30 mouse cellular contexts compared by ENCODE assay signal in genomic region chr3:127139638-127140037, GRCm38 (mm10).
DNase-seq lines count a peak whose midpoint lies in the region; ATAC-seq lines count a peak whose summit lies in the region.
"Had no signal": no experiment of that assay in that cellular context is flagged by ENCODE, and none has a peak within 500 bp of the region (broad histone marks: within the 10 kb centered on the region; RNA-seq: fewer than 3 reads in every experiment).

No protein-coding gene starts in this region.

- no peak overlapping the region for H3K9ac ChIP-seq in midbrain, embryonic 15.5 days
- no peak overlapping the region for H3K9ac ChIP-seq in midbrain, embryonic 14.5 days (replicated peaks; ENCODE audit: low read length)
- H3K9ac ChIP-seq in neural tube, embryonic 14.5 days (replicated peaks; ENCODE audit: low read depth, low read length) = no peak overlapping the region
- H3K9ac ChIP-seq: embryonic facial prominence, embryonic 15.5 days; forebrain, embryonic 15.5 days; heart, embryonic 12.5 days; hindbrain, embryonic 14.5 days; limb, embryonic 15.5 days; liver, embryonic 13.5 days; stomach, embryonic 15.5 days had no signal

- H3K36me3 ChIP-seq in midbrain, embryonic 15.5 days (replicated peaks) = no peaks in the 10 kb centered on the region
- no peaks in the 10 kb centered on the region for H3K36me3 ChIP-seq in midbrain, embryonic 14.5 days (ENCODE audit: control insufficient read depth, insufficient read depth, low read length)
- no peaks in the 10 kb centered on the region for H3K36me3 ChIP-seq in neural tube, embryonic 14.5 days (ENCODE audit: control insufficient read depth, insufficient read depth, low read length)
- H3K36me3 ChIP-seq: embryonic facial prominence, embryonic 15.5 days; forebrain, embryonic 15.5 days; heart, embryonic 12.5 days; limb, embryonic 15.5 days; liver, embryonic 13.5 days; midbrain, embryonic 10.5 days; stomach, embryonic 15.5 days had no signal

- H3K4me1 ChIP-seq in midbrain, embryonic 15.5 days = no peaks in the 10 kb centered on the region
- H3K4me1 ChIP-seq in midbrain, embryonic 14.5 days (ENCODE audit: control insufficient read depth, insufficient read depth, low read length) = peaks cover 4% of the 10 kb centered on the region
- no peaks in the 10 kb centered on the region; the same call in 1 of the 2 replicates for H3K4me1 ChIP-seq in neural tube, embryonic 14.5 days (ENCODE audit: control insufficient read depth, insufficient read depth, low read length)
- H3K4me1 ChIP-seq: embryonic facial prominence, embryonic 15.5 days; forebrain, embryonic 15.5 days; heart, embryonic 12.5 days; limb, embryonic 15.5 days; liver, embryonic 13.5 days; midbrain, embryonic 10.5 days; stomach, embryonic 15.5 days had no signal

- WGBS in midbrain, embryonic 15.5 days = 64% methylated on average over 2 of the region's 2 CpGs
- WGBS in midbrain, embryonic 14.5 days = 84% methylated on average over 2 of the region's 2 CpGs
- WGBS in neural tube, embryonic 14.5 days = 44% methylated on average over 2 of the region's 2 CpGs

- DNase-seq in embryo, embryonic 10.5 days (ENCODE audit: low spot score) = peak; percentile 37
- DNase-seq in embryo, embryonic 10 days (ENCODE audit: low spot score) = no peak
- DNase-seq in midbrain, embryonic 14.5 days = no peak
- peak; percentile 62 for DNase-seq in hindlimb bud, embryonic 11.5 days (ENCODE audit: extremely low spot score, low read depth, low spot score)
- DNase-seq in heart, postnatal 4 days = no peak
- no peak for DNase-seq in adrenal gland, postnatal 25 days
- DNase-seq: adrenal gland, adult 8-10 months; cerebellum, adult 11-12 months; cerebellum, postnatal 10 days; gastrocnemius, adult 2 months; gastrocnemius, postnatal 36 days; heart, adult 18-20 months; kidney, adult 11 months; kidney, postnatal 14 days; liver, embryonic 13.5 days; lung, adult 18-20 months; lung, postnatal 14 days; right cerebral cortex, postnatal 25 days had no signal

- no peaks in the 10 kb centered on the region for H3K9me3 ChIP-seq in midbrain, embryonic 15.5 days
- H3K9me3 ChIP-seq in midbrain, embryonic 14.5 days (ENCODE audit: control insufficient read depth, low read length) = no peaks in the 10 kb centered on the region
- H3K9me3 ChIP-seq in neural tube, embryonic 14.5 days (ENCODE audit: control insufficient read depth, low read length) = no peaks in the 10 kb centered on the region
- H3K9me3 ChIP-seq: embryonic facial prominence, embryonic 15.5 days; forebrain, embryonic 15.5 days; heart, embryonic 12.5 days; limb, embryonic 15.5 days; liver, embryonic 13.5 days; midbrain, embryonic 10.5 days; stomach, embryonic 15.5 days had no signal

- 0 out of 2 replicates have a peak, but pooled peaks have one; percentile 14 for ATAC-seq in midbrain, embryonic 15.5 days (replicated peaks)
- no peak for ATAC-seq in midbrain, embryonic 14.5 days (ENCODE audit: low FRiP score, low TSS enrichment)
- ATAC-seq in neural tube, embryonic 14.5 days (ENCODE audit: low read depth) = peak; percentile 46; the same call in 1 of the 2 replicates
- ATAC-seq: forebrain, embryonic 15.5 days; inflammation-experienced regulatory T-cells, adult 6 months had no signal

- no peak overlapping the region for H3K27ac ChIP-seq in midbrain, embryonic 15.5 days
- no peak overlapping the region; the same call in 1 of the 2 replicates for H3K27ac ChIP-seq in midbrain, embryonic 14.5 days (replicated peaks; ENCODE audit: low read depth, low read length)
- H3K27ac ChIP-seq in neural tube, embryonic 14.5 days (ENCODE audit: low read depth, low read length) = no peak overlapping the region
- H3K27ac ChIP-seq: embryonic facial prominence, embryonic 15.5 days; forebrain, embryonic 15.5 days; gastrocnemius, adult 2 months; hindbrain, embryonic 14.5 days; left cerebral cortex, adult 2 months; limb, embryonic 15.5 days; liver, embryonic 13.5 days; midbrain, embryonic 10.5 days; stomach, embryonic 15.5 days had no signal

- no peak overlapping the region for H3K4me3 ChIP-seq in midbrain, embryonic 15.5 days
- no peak overlapping the region for H3K4me3 ChIP-seq in midbrain, embryonic 14.5 days (replicated peaks; ENCODE audit: low read depth, low read length)
- H3K4me3 ChIP-seq in neural tube, embryonic 14.5 days (ENCODE audit: low read depth, low read length) = no peak overlapping the region
- H3K4me3 ChIP-seq: embryonic facial prominence, embryonic 15.5 days; forebrain, embryonic 15.5 days; gastrocnemius, adult 2 months; heart, embryonic 12.5 days; left cerebral cortex, adult 2 months; limb, embryonic 15.5 days; liver, embryonic 13.5 days; midbrain, embryonic 10.5 days; stomach, embryonic 15.5 days had no signal

- H3K27me3 ChIP-seq in midbrain, embryonic 15.5 days (replicated peaks) = no peaks in the 10 kb centered on the region
- H3K27me3 ChIP-seq in midbrain, embryonic 14.5 days (ENCODE audit: control insufficient read depth, insufficient read depth, low read length) = no peaks in the 10 kb centered on the region
- no peaks in the 10 kb centered on the region for H3K27me3 ChIP-seq in neural tube, embryonic 14.5 days (ENCODE audit: control insufficient read depth, insufficient read depth, low read length)
- H3K27me3 ChIP-seq: CH12.LX; embryonic facial prominence, embryonic 15.5 days; forebrain, embryonic 15.5 days; heart, embryonic 12.5 days; limb, embryonic 15.5 days; liver, embryonic 13.5 days; stomach, embryonic 15.5 days had no signal

- no peak overlapping the region for H3K4me2 ChIP-seq in midbrain, embryonic 15.5 days
- no peak overlapping the region for H3K4me2 ChIP-seq in midbrain, embryonic 14.5 days (ENCODE audit: low read length)
- no peak overlapping the region for H3K4me2 ChIP-seq in neural tube, embryonic 14.5 days (ENCODE audit: low read depth, low read length)
- H3K4me2 ChIP-seq: embryonic facial prominence, embryonic 15.5 days; forebrain, embryonic 15.5 days; heart, embryonic 12.5 days; hindbrain, embryonic 14.5 days; limb, embryonic 15.5 days; liver, embryonic 13.5 days; stomach, embryonic 15.5 days had no signal

Comparison
In these comparisons a context has a peak if more than half of its experiments do, and no peak if none do; other contexts are left out.
1. DNase-seq: peak in embryo, embryonic 10.5 days (single experiment) and hindlimb bud, embryonic 11.5 days (single experiment); none in embryo, embryonic 10 days (single experiment), midbrain, embryonic 14.5 days (single experiment), heart, postnatal 4 days (single experiment) and adrenal gland, postnatal 25 days (single experiment).